Mouse (Mus musculus): ENCODE measurements around the gene Epha6.

DNA sequence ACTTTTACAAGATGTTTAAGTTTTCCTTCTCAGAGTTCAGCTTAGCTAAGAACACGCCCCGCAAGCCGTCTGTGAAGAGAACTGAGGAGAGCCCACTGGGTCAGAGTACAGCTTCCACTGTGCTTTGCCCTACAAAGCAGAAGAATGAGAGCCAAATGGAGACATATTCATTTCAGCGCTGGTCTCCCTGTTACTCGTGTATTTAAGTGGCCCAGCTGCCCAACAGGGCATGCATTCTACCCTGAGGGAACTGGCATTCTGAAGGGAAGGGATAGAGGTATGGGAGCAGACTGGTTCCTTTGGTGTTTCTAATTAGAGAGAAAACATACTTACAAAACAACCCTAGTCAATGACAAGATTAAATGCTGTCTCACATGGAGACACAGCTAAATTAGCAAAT lies 772.9 kb downstream of the Epha6 start:
- TF ChIP-seq CTCF (IDR thresholded peaks at IDR 0.05): no peak
- no peak for TF ChIP-seq POLR2A (IDR thresholded peaks at IDR 0.05; ENCODE audit: insufficient read depth, low read depth, low read length)
- TF ChIP-seq EP300 (IDR thresholded peaks at IDR 0.05; ENCODE audit: insufficient read depth, low read depth, low read length): no peak
